Mouse (Mus musculus): Measurements from ENCODE around the gene Grid1. TPM values are rescaled to one million over a fixed set of nuclear protein-coding genes. Genes with fewer than 3 reads are reported as not detected.
A peak's percentile ranks its signal among the peaks of the same experiment; 100 is the strongest.

The Grid1 gene
- polyA plus RNA-seq, 1 experiment from 2014 or later: 0.65 TPM

GRCm38 (mm10) chr14:34930040-34930719 is 110.3 kb downstream of the Grid1 start:
- 85% methylated on average over 8 of the region's 8 CpGs for WGBS
- Histone ChIP-seq H3K27me3 (no peaks in the 10 kb centered on the region), H3K4me1 (no peaks in the 10 kb centered on the region), H3K4me3 (no peak overlapping the region), H3K27ac (no peak overlapping the region), H3K9ac (no peak overlapping the region), H3K36me3 (no peaks in the 10 kb centered on the region), H3K9me3 (no peaks in the 10 kb centered on the region), H3K4me2 (replicated peaks) (no peak overlapping the region)
- no peak for ATAC-seq (ENCODE audit: insufficient number of reproducible peaks, insufficient read depth, low FRiP score, low TSS enrichment)

- ATAC-seq (ENCODE audit: insufficient number of reproducible peaks, insufficient read depth, low FRiP score, low TSS enrichment): no peak
- H3K9ac ChIP-seq: no peak overlapping the region
- H3K9me3 ChIP-seq: no peaks in the 10 kb centered on the region
- WGBS: 33% methylated on average over 4 of the region's 4 CpGs
- H3K4me1 ChIP-seq: no peaks in the 10 kb centered on the region
- no peaks in the 10 kb centered on the region for H3K36me3 ChIP-seq
- no peak overlapping the region for H3K4me2 ChIP-seq (replicated peaks)
- H3K27me3 ChIP-seq: no peaks in the 10 kb centered on the region
- no peak overlapping the region for H3K27ac ChIP-seq
- H3K4me3 ChIP-seq: no peak overlapping the region
These were observed 113.3 kb downstream of the Grid1 start for GRCm38 (mm10) chr14:34933197-34933596.

GRCm38 (mm10) chr14:34936192-34936770 is 116.4 kb downstream of the Grid1 start:
- Histone ChIP-seq H3K27ac (no peak overlapping the region), H3K36me3 (no peaks in the 10 kb centered on the region), H3K27me3 (no peaks in the 10 kb centered on the region), H3K4me3 (no peak overlapping the region), H3K9ac (no peak overlapping the region), H3K4me1 (no peaks in the 10 kb centered on the region), H3K9me3 (no peaks in the 10 kb centered on the region), H3K4me2 (replicated peaks) (no peak overlapping the region)
- WGBS: 65% methylated on average over 13 of the region's 13 CpGs
- ATAC-seq (ENCODE audit: insufficient number of reproducible peaks, insufficient read depth, low FRiP score, low TSS enrichment): no peak

- WGBS: 89% methylated on average over 14 of the region's 14 CpGs
- H3K36me3 ChIP-seq: no peaks in the 10 kb centered on the region
- no peaks in the 10 kb centered on the region for H3K4me1 ChIP-seq
- no peaks in the 10 kb centered on the region for H3K9me3 ChIP-seq
- no peak overlapping the region for H3K4me3 ChIP-seq
- H3K27ac ChIP-seq: no peak overlapping the region
- no peak overlapping the region for H3K9ac ChIP-seq
- ATAC-seq (ENCODE audit: insufficient number of reproducible peaks, insufficient read depth, low FRiP score, low TSS enrichment): no peak
- H3K27me3 ChIP-seq: no peaks in the 10 kb centered on the region
- no peak overlapping the region for H3K4me2 ChIP-seq (replicated peaks)
These were observed 124.6 kb downstream of the Grid1 start for GRCm38 (mm10) chr14:34944390-34944979.

- Histone ChIP-seq H3K36me3 (no peaks in the 10 kb centered on the region), H3K27ac (no peak overlapping the region), H3K4me1 (no peaks in the 10 kb centered on the region), H3K4me2 (replicated peaks) (no peak overlapping the region), H3K4me3 (no peak overlapping the region), H3K27me3 (no peaks in the 10 kb centered on the region), H3K9me3 (no peaks in the 10 kb centered on the region), H3K9ac (no peak overlapping the region)
- ATAC-seq (ENCODE audit: insufficient number of reproducible peaks, insufficient read depth, low FRiP score, low TSS enrichment): 0 out of 2 replicates have a peak, but pooled peaks have one; percentile 15
- WGBS: 83% methylated on average over 17 of the region's 17 CpGs
These were observed 125.8 kb downstream of the Grid1 start for GRCm38 (mm10) chr14:34945471-34946313.

GRCm38 (mm10) chr14:34946314-34946583 is 126.3 kb downstream of the Grid1 start:
- 81% methylated on average over 2 of the region's 2 CpGs for WGBS
- ATAC-seq (ENCODE audit: insufficient number of reproducible peaks, insufficient read depth, low FRiP score, low TSS enrichment): no peak
- Histone ChIP-seq H3K27me3 (no peaks in the 10 kb centered on the region), H3K4me2 (replicated peaks) (no peak overlapping the region), H3K4me3 (no peak overlapping the region), H3K9ac (no peak overlapping the region), H3K36me3 (no peaks in the 10 kb centered on the region), H3K4me1 (no peaks in the 10 kb centered on the region), H3K27ac (no peak overlapping the region), H3K9me3 (no peaks in the 10 kb centered on the region)

- Histone ChIP-seq H3K4me3 (no peak overlapping the region), H3K27ac (no peak overlapping the region), H3K9ac (no peak overlapping the region), H3K36me3 (no peaks in the 10 kb centered on the region), H3K27me3 (no peaks in the 10 kb centered on the region), H3K9me3 (no peaks in the 10 kb centered on the region), H3K4me1 (no peaks in the 10 kb centered on the region), H3K4me2 (replicated peaks) (no peak overlapping the region)
- ATAC-seq (ENCODE audit: insufficient number of reproducible peaks, insufficient read depth, low FRiP score, low TSS enrichment): no peak
- 65% methylated on average over 6 of the region's 6 CpGs for WGBS
These were observed 128.3 kb downstream of the Grid1 start for GRCm38 (mm10) chr14:34948249-34948648.

GRCm38 (mm10) chr14:34952311-34952710 is 132.4 kb downstream of the Grid1 start:
- 51% methylated on average over 3 of the region's 3 CpGs for WGBS
- no peaks in the 10 kb centered on the region for H3K27me3 ChIP-seq
- no peak overlapping the region for H3K9ac ChIP-seq
- H3K4me1 ChIP-seq: no peaks in the 10 kb centered on the region
- H3K9me3 ChIP-seq: no peaks in the 10 kb centered on the region
- no peak overlapping the region for H3K4me2 ChIP-seq (replicated peaks)
- H3K27ac ChIP-seq: no peak overlapping the region
- H3K36me3 ChIP-seq: no peaks in the 10 kb centered on the region
- ATAC-seq (ENCODE audit: insufficient number of reproducible peaks, insufficient read depth, low FRiP score, low TSS enrichment): no peak
- no peak overlapping the region for H3K4me3 ChIP-seq

- no peak overlapping the region for H3K9ac ChIP-seq
- 91% methylated on average over 9 of the region's 9 CpGs for WGBS
- H3K4me3 ChIP-seq: no peak overlapping the region
- H3K27me3 ChIP-seq: no peaks in the 10 kb centered on the region
- H3K36me3 ChIP-seq: no peaks in the 10 kb centered on the region
- H3K4me2 ChIP-seq (replicated peaks): no peak overlapping the region
- no peak overlapping the region for H3K27ac ChIP-seq
- no peaks in the 10 kb centered on the region for H3K4me1 ChIP-seq
- H3K9me3 ChIP-seq: no peaks in the 10 kb centered on the region
- ATAC-seq (ENCODE audit: insufficient number of reproducible peaks, insufficient read depth, low FRiP score, low TSS enrichment): no peak
These were observed 133.7 kb downstream of the Grid1 start for GRCm38 (mm10) chr14:34953566-34953965.

- Histone ChIP-seq H3K27me3 (no peaks in the 10 kb centered on the region), H3K9ac (no peak overlapping the region), H3K4me3 (no peak overlapping the region), H3K4me2 (replicated peaks) (no peak overlapping the region), H3K36me3 (no peaks in the 10 kb centered on the region), H3K4me1 (no peaks in the 10 kb centered on the region), H3K9me3 (no peaks in the 10 kb centered on the region), H3K27ac (no peak overlapping the region)
- WGBS: 82% methylated on average over 1 of the region's 1 CpGs
- no peak for ATAC-seq (ENCODE audit: insufficient number of reproducible peaks, insufficient read depth, low FRiP score, low TSS enrichment)
These were observed 135.8 kb downstream of the Grid1 start for GRCm38 (mm10) chr14:34955689-34956088.

- no peak overlapping the region for H3K27ac ChIP-seq
- H3K36me3 ChIP-seq: no peaks in the 10 kb centered on the region
- no peaks in the 10 kb centered on the region for H3K27me3 ChIP-seq
- H3K9ac ChIP-seq: no peak overlapping the region
- no peak overlapping the region for H3K4me2 ChIP-seq (replicated peaks)
- no peak for ATAC-seq (ENCODE audit: insufficient number of reproducible peaks, insufficient read depth, low FRiP score, low TSS enrichment)
- WGBS: 71% methylated on average over 6 of the region's 6 CpGs
- H3K4me1 ChIP-seq: no peaks in the 10 kb centered on the region
- no peaks in the 10 kb centered on the region for H3K9me3 ChIP-seq
- no peak overlapping the region for H3K4me3 ChIP-seq
These were observed 140.3 kb downstream of the Grid1 start for GRCm38 (mm10) chr14:34960227-34960626.

Measured in embryonic facial prominence, embryonic 12.5 days (tissue).